Mouse (Mus musculus): ENCODE data around the gene Aen. TPM values are rescaled to one million over a fixed set of nuclear protein-coding genes. Genes with fewer than 3 reads are reported as not detected.

The Aen gene
- polyA plus RNA-seq, 1 experiment from 2014 or later, result 38.3 TPM

- H3K27ac ChIP-seq, result no peak overlapping the region
- 67% methylated on average over 3 of the region's 3 CpGs for WGBS (ENCODE audit: insufficient replicate concordance)
- no peak overlapping the region for H3K9ac ChIP-seq
- H3K4me3 ChIP-seq, result no peak overlapping the region
- peaks cover 41% of the 10 kb centered on the region for H3K4me1 ChIP-seq
- H3K4me2 ChIP-seq, result peak overlapping the region; percentile 94
- ATAC-seq, result no peak
- no peaks in the 10 kb centered on the region for H3K9me3 ChIP-seq (replicated peaks)
- peaks cover 25% of the 10 kb centered on the region for H3K36me3 ChIP-seq
- no peaks in the 10 kb centered on the region for H3K27me3 ChIP-seq (replicated peaks)
Observed at GRCm38 (mm10) chr7:78897567-78897966, 1.9 kb downstream of the Aen start.

- Histone ChIP-seq H3K36me3 (peaks cover 65% of the 10 kb centered on the region), H3K27me3 (replicated peaks) (no peaks in the 10 kb centered on the region), H3K27ac (no peak overlapping the region), H3K4me1 (peaks cover 3% of the 10 kb centered on the region; the same call in 1 of the 2 replicates), H3K4me2 (no peak overlapping the region), H3K9me3 (replicated peaks) (no peaks in the 10 kb centered on the region), H3K9ac (no peak overlapping the region), H3K4me3 (no peak overlapping the region)
- 77% methylated on average over 6 of the region's 6 CpGs for WGBS (ENCODE audit: insufficient replicate concordance)
- ATAC-seq, result no peak
Observed at GRCm38 (mm10) chr7:78903174-78903870, 7.7 kb downstream of the Aen start.

GRCm38 (mm10) chr7:78904175-78904574 is 8.5 kb downstream of the Aen start:
- Histone ChIP-seq H3K4me1 (no peaks in the 10 kb centered on the region), H3K9me3 (replicated peaks) (no peaks in the 10 kb centered on the region), H3K27me3 (replicated peaks) (no peaks in the 10 kb centered on the region), H3K4me2 (no peak overlapping the region), H3K27ac (no peak overlapping the region), H3K4me3 (no peak overlapping the region), H3K36me3 (peaks cover 68% of the 10 kb centered on the region), H3K9ac (no peak overlapping the region)
- no peak for ATAC-seq
- WGBS (ENCODE audit: insufficient replicate concordance), result 77% methylated on average over 2 of the region's 2 CpGs

GRCm38 (mm10) chr7:78909026-78909425 is 13.4 kb downstream of the Aen start:
- no peak overlapping the region for H3K4me2 ChIP-seq
- H3K27me3 ChIP-seq (replicated peaks), result no peaks in the 10 kb centered on the region
- 76% methylated on average over 6 of the region's 6 CpGs for WGBS (ENCODE audit: insufficient replicate concordance)
- H3K4me1 ChIP-seq, result peaks cover 32% of the 10 kb centered on the region
- peaks cover 52% of the 10 kb centered on the region for H3K36me3 ChIP-seq
- H3K27ac ChIP-seq, result no peak overlapping the region
- no peak overlapping the region for H3K4me3 ChIP-seq
- ATAC-seq, result no peak
- no peak overlapping the region for H3K9ac ChIP-seq
- no peaks in the 10 kb centered on the region for H3K9me3 ChIP-seq (replicated peaks)

GRCm38 (mm10) chr7:78910336-78911098 is 14.9 kb downstream of the Aen start:
- Histone ChIP-seq H3K9ac (no peak overlapping the region), H3K4me1 (peaks cover 44% of the 10 kb centered on the region), H3K4me2 (no peak overlapping the region), H3K27ac (no peak overlapping the region), H3K36me3 (peaks cover 37% of the 10 kb centered on the region), H3K4me3 (no peak overlapping the region), H3K27me3 (replicated peaks) (no peaks in the 10 kb centered on the region), H3K9me3 (replicated peaks) (no peaks in the 10 kb centered on the region)
- WGBS (ENCODE audit: insufficient replicate concordance), result 40% methylated on average over 6 of the region's 6 CpGs
- ATAC-seq, result no peak

GRCm38 (mm10) chr7:78911209-78911608 is 15.6 kb downstream of the Aen start:
- no peak for ATAC-seq
- WGBS (ENCODE audit: insufficient replicate concordance), result 78% methylated on average over 4 of the region's 4 CpGs
- no peaks in the 10 kb centered on the region for H3K27me3 ChIP-seq (replicated peaks)
- no peak overlapping the region for H3K27ac ChIP-seq
- H3K36me3 ChIP-seq, result peaks cover 30% of the 10 kb centered on the region
- H3K9ac ChIP-seq, result no peak overlapping the region
- H3K9me3 ChIP-seq (replicated peaks), result no peaks in the 10 kb centered on the region
- H3K4me1 ChIP-seq, result peaks cover 44% of the 10 kb centered on the region
- H3K4me2 ChIP-seq, result no peak overlapping the region
- H3K4me3 ChIP-seq, result no peak overlapping the region

- H3K9ac ChIP-seq, result peak overlapping the region; percentile 72
- no peak for ATAC-seq
- H3K4me1 ChIP-seq, result peaks cover 44% of the 10 kb centered on the region
- no peaks in the 10 kb centered on the region for H3K9me3 ChIP-seq (replicated peaks)
- no peaks in the 10 kb centered on the region for H3K27me3 ChIP-seq (replicated peaks)
- H3K4me3 ChIP-seq, result peak overlapping the region; percentile 39
- H3K4me2 ChIP-seq, result peak overlapping the region; percentile 77
- peak overlapping the region; percentile 66 for H3K27ac ChIP-seq
- WGBS (ENCODE audit: insufficient replicate concordance), result 8% methylated on average over 20 of the region's 20 CpGs
- H3K36me3 ChIP-seq, result peaks cover 18% of the 10 kb centered on the region
Observed at GRCm38 (mm10) chr7:78912253-78912973, 16.8 kb downstream of the Aen start.

- Histone ChIP-seq H3K27me3 (replicated peaks) (no peaks in the 10 kb centered on the region), H3K4me1 (peaks cover 44% of the 10 kb centered on the region), H3K36me3 (peaks cover 18% of the 10 kb centered on the region), H3K27ac (peak within 1 kb of the TSS; percentile 66), H3K4me2 (peak within 1 kb of the TSS; percentile 77), H3K9me3 (replicated peaks) (no peaks in the 10 kb centered on the region), H3K9ac (peak within 1 kb of the TSS; percentile 72), H3K4me3 (peak within 1 kb of the TSS; percentile 59)
- no peak for ATAC-seq
- 63% methylated on average over 5 of the region's 5 CpGs for WGBS (ENCODE audit: insufficient replicate concordance)
Observed at GRCm38 (mm10) chr7:78912974-78913474, 17.4 kb downstream of the Aen start, which contains the start of gene Isg20. Gene Isg20 (plus strand): TSS chr7:78913424.

GRCm38 (mm10) chr7:78913649-78914544 is 18.2 kb downstream of the Aen start:
- H3K9ac ChIP-seq, result peak overlapping the region; percentile 72
- H3K27ac ChIP-seq, result peak overlapping the region; percentile 64
- peaks cover 11% of the 10 kb centered on the region for H3K36me3 ChIP-seq
- H3K4me1 ChIP-seq, result peaks cover 44% of the 10 kb centered on the region
- H3K4me3 ChIP-seq, result peak overlapping the region; percentile 59
- WGBS (ENCODE audit: insufficient replicate concordance), result 47% methylated on average over 19 of the region's 19 CpGs
- H3K4me2 ChIP-seq, result peak overlapping the region; percentile 77
- H3K27me3 ChIP-seq (replicated peaks), result no peaks in the 10 kb centered on the region
- H3K9me3 ChIP-seq (replicated peaks), result no peaks in the 10 kb centered on the region
- ATAC-seq, result peak; percentile 88

GRCm38 (mm10) chr7:78914545-78914845 is 18.8 kb downstream of the Aen start:
- H3K9ac ChIP-seq, result peak overlapping the region; percentile 72
- H3K9me3 ChIP-seq (replicated peaks), result no peaks in the 10 kb centered on the region
- peak overlapping the region; percentile 59 for H3K4me3 ChIP-seq
- H3K4me2 ChIP-seq, result peak overlapping the region; percentile 77
- H3K27ac ChIP-seq, result no peak overlapping the region
- 0 out of 2 replicates have a peak, but pooled peaks have one; percentile 0 for ATAC-seq
- peaks cover 44% of the 10 kb centered on the region for H3K4me1 ChIP-seq
- H3K36me3 ChIP-seq, result peaks cover 5% of the 10 kb centered on the region
- WGBS (ENCODE audit: insufficient replicate concordance), result 59% methylated on average over 3 of the region's 3 CpGs
- 0 out of 2 replicates have a peak, but pooled peaks cover under 1% of the 10 kb centered on the region for H3K27me3 ChIP-seq (replicated peaks)

GRCm38 (mm10) chr7:78914896-78915510 is 19.3 kb downstream of the Aen start:
- Histone ChIP-seq H3K9ac (peak overlapping the region; percentile 72), H3K27me3 (replicated peaks) (0 out of 2 replicates have a peak, but pooled peaks cover 4% of the 10 kb centered on the region), H3K36me3 (no peaks in the 10 kb centered on the region), H3K4me3 (no peak overlapping the region), H3K4me1 (peaks cover 44% of the 10 kb centered on the region), H3K9me3 (replicated peaks) (no peaks in the 10 kb centered on the region), H3K4me2 (peak overlapping the region; percentile 77), H3K27ac (no peak overlapping the region)
- no peak for ATAC-seq
- WGBS (ENCODE audit: insufficient replicate concordance), result 75% methylated on average over 11 of the region's 11 CpGs

All from liver, embryonic 12.5 days (tissue).